Mouse (Mus musculus): ENCODE data around the gene Osbpl8. TPM values are rescaled to one million over a fixed set of nuclear protein-coding genes. Genes with fewer than 3 reads are reported as not detected.

Gene Osbpl8
- polyA plus RNA-seq (2012; rRNA removed; ENCODE audit: low replicate concordance): 5.1 and 6.5 TPM in 2 replicates

DNA sequence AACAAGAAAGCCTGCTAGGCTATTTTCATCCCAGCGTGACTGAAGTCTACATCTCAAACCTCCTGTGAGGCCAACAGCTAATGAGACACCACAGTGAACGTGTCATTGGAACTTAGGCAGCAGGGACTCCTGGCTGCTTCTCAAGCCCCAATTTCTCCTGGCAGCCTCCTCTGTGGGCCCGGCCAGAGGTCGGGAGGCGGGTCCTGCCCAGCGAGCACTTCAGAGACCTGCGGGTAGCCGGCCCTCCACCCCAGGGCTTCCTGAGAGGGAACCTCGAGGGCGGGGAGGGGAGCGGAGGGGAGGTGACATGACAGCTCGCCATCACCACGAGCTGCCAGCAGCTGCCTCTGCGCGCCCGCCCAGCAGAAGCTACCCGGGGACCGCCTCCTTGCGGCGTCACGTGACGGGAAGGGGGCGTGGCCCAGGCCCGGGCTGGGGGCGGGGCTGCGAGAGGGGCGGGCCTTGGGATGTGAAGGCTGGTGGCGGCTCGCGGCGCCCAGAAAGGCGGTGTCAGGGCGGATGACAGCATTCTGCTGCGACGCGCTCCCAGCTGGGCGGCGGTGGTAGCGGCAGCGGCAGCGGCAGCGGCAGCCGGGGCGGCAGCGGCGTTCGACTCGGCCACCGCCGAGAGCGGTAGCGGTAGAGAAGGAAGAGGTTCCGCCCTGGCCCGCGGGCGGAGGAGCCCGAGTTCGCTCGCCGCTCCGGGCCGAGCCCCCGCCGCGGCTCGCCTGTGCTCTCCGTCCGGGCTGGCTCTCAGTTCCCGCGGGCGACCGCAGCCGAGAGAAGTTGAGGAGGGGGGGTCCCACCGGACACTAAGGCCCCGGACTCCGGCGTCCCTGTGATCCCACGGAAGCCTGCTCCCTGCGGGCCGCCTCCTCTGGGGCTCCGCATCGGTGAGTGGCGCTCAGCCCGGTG lies at the start of gene Osbpl8:
TSS of gene Osbpl8 (plus strand) at position 449 of the 915 bp plus-strand sequence.

GRCm38 (mm10) chr10:111298140-111299098 lies 133.9 kb downstream of the Osbpl8 start, which contains the start of gene Bbs10:
TSS of gene Bbs10 (plus strand) at chr10:111298679.

Other genes starting within 250 kb of the Osbpl8 start
- 30.3 and 32.6 TPM in 2 replicates for gene Csrp2, start 245.0 kb upstream of the Osbpl8 start, polyA plus RNA-seq (2012; rRNA removed; ENCODE audit: low replicate concordance)
- 9.1 and 23.0 TPM in 2 replicates for gene Zdhhc17, start 154.6 kb upstream of the Osbpl8 start, polyA plus RNA-seq (2012; rRNA removed; ENCODE audit: low replicate concordance)
- gene Bbs10, start 133.9 kb downstream of the Osbpl8 start, polyA plus RNA-seq (2012; rRNA removed; ENCODE audit: low replicate concordance): 1.1 and 2.2 TPM in 2 replicates